12 mouse cellular contexts compared by ENCODE assay signal in genomic region chr6:86989576-86989975, GRCm38 (mm10). TPM values are rescaled to one million over a fixed set of nuclear protein-coding genes. Genes with fewer than 3 reads are reported as not detected.
DNase-seq lines count a peak whose midpoint lies in the region; ATAC-seq and TF ChIP-seq lines count a peak whose summit lies in the region.
"Had no signal": no experiment of that assay in that cellular context is flagged by ENCODE, and none has a peak within 500 bp of the region (broad histone marks: within the 10 kb centered on the region; RNA-seq: fewer than 3 reads in every experiment).

No protein-coding gene starts in this region.

- intact Hi-C loops in gastrocnemius, adult 2 months (cut with DNase I): no loop called here

- no peak for TF ChIP-seq CTCF in gastrocnemius, adult 2 months (IDR thresholded peaks at IDR 0.05)
- peak; percentile 49 for TF ChIP-seq CTCF in heart, postnatal 0 days (IDR thresholded peaks at IDR 0.05; ENCODE audit: low read depth)
- no peak for TF ChIP-seq CTCF in liver, postnatal 0 days (IDR thresholded peaks at IDR 0.05; ENCODE audit: low read depth)

- H3K27ac ChIP-seq in gastrocnemius, adult 2 months: no peak overlapping the region
- H3K27ac ChIP-seq in heart, postnatal 0 days (ENCODE audit: low read depth): peak overlapping the region; percentile 81
- H3K27ac ChIP-seq in liver, postnatal 0 days (ENCODE audit: low read depth): no peak overlapping the region
- H3K27ac ChIP-seq: liver, embryonic 15.5 days had no signal

- 44% methylated on average over 6 of the region's 6 CpGs for WGBS in heart, postnatal 0 days
- 79% methylated on average over 6 of the region's 6 CpGs for WGBS in liver, postnatal 0 days (ENCODE audit: insufficient replicate concordance)

- no peaks in the 10 kb centered on the region for H3K9me3 ChIP-seq in heart, postnatal 0 days (replicated peaks; ENCODE audit: control insufficient read depth, low read length)
- no peaks in the 10 kb centered on the region for H3K9me3 ChIP-seq in liver, postnatal 0 days (ENCODE audit: low read length)
- H3K9me3 ChIP-seq: liver, embryonic 15.5 days had no signal

- peak overlapping the region; percentile 45; the same call in 1 of the 2 replicates for H3K9ac ChIP-seq in heart, postnatal 0 days (replicated peaks; ENCODE audit: low read depth, low read length)
- H3K9ac ChIP-seq in liver, postnatal 0 days (replicated peaks): no peak overlapping the region
- H3K9ac ChIP-seq: liver, embryonic 15.5 days had no signal

- ATAC-seq in heart, postnatal 0 days (ENCODE audit: insufficient read depth, low read depth): peak; percentile 91
- ATAC-seq in liver, postnatal 0 days: no peak

- peak; percentile 32 for DNase-seq in gastrocnemius, adult 2 months
- no peak for DNase-seq in gastrocnemius, postnatal 25 days
- peak; percentile 71 for DNase-seq in ovary, postnatal 36 days (ENCODE audit: low spot score)
- DNase-seq in ovary, postnatal 14 days (ENCODE audit: low spot score): no peak
- peak; percentile 87 for DNase-seq in heart, postnatal 0 days (ENCODE audit: low spot score)
- no peak for DNase-seq in adipocyte (ENCODE audit: low spot score)
- no peak for DNase-seq in liver, postnatal 0 days
- DNase-seq in layer of hippocampus, postnatal 14 days (ENCODE audit: low spot score in 2 of 2): no peak
- DNase-seq: lung, postnatal 4 days; thymus, adult 2 months had no signal

- H3K4me2 ChIP-seq in heart, postnatal 0 days (ENCODE audit: low read depth, low read length): no peak overlapping the region
- no peak overlapping the region for H3K4me2 ChIP-seq in liver, postnatal 0 days (ENCODE audit: low read depth, low read length)
- H3K4me2 ChIP-seq: liver, embryonic 15.5 days had no signal

- H3K4me1 ChIP-seq in heart, postnatal 0 days (ENCODE audit: control insufficient read depth, insufficient read depth): peaks cover 32% of the 10 kb centered on the region
- no peaks in the 10 kb centered on the region for H3K4me1 ChIP-seq in liver, postnatal 0 days (ENCODE audit: insufficient read depth)
- H3K4me1 ChIP-seq: liver, embryonic 15.5 days had no signal

- H3K27me3 ChIP-seq in heart, postnatal 0 days (ENCODE audit: control insufficient read depth, insufficient read depth, low read length): no peaks in the 10 kb centered on the region
- no peaks in the 10 kb centered on the region for H3K27me3 ChIP-seq in liver, postnatal 0 days (ENCODE audit: insufficient read depth, low read length)
- H3K27me3 ChIP-seq: liver, embryonic 15.5 days had no signal

- peaks cover 16% of the 10 kb centered on the region; the same call in 1 of the 2 replicates for H3K36me3 ChIP-seq in heart, postnatal 0 days (replicated peaks; ENCODE audit: control insufficient read depth, insufficient read depth, low read length)
- no peaks in the 10 kb centered on the region for H3K36me3 ChIP-seq in liver, postnatal 0 days (replicated peaks; ENCODE audit: insufficient read depth, low read length)

- no peak overlapping the region for H3K4me3 ChIP-seq in gastrocnemius, adult 2 months
- H3K4me3 ChIP-seq in heart, postnatal 0 days (ENCODE audit: low read depth, low read length): no peak overlapping the region
- no peak overlapping the region for H3K4me3 ChIP-seq in liver, postnatal 0 days (ENCODE audit: low read depth, low read length)
- H3K4me3 ChIP-seq: erythroblast, embryonic 14.5 days; liver, embryonic 15.5 days had no signal

- no peak for TF ChIP-seq EP300 in heart, postnatal 0 days (IDR thresholded peaks at IDR 0.05; ENCODE audit: low read depth)
- no peak for TF ChIP-seq EP300 in liver, postnatal 0 days (IDR thresholded peaks at IDR 0.05; ENCODE audit: low read depth)

RNA-seq across cellular contexts. Expression of gene Nfu1, which starts 19.5 kb away (rescaled TPM):
- 10 to 100 TPM; 55.1 to 66.5 TPM for total RNA-seq in gastrocnemius, adult 2 months (2021)
- total RNA-seq in gastrocnemius, postnatal 25 days (2021): 10 to 100 TPM; 55.5 to 56.5 TPM
- total RNA-seq in heart, postnatal 0 days (2014; rRNA removed; ENCODE audit: low replicate concordance): 195 and 349 TPM in 2 replicates
- polyA plus RNA-seq in heart, postnatal 0 days (2015; fragmentation: Nextera tagmentation; extraction: Ambion mirVana): 147 and 157 TPM in 2 replicates
- polyA plus RNA-seq in liver, postnatal 0 days (2015; fragmentation: Nextera tagmentation; extraction: Ambion mirVana): 53.5 and 57.7 TPM in 2 replicates
- total RNA-seq in layer of hippocampus, postnatal 14 days (2021): 10 to 100 TPM; 55.3 to 60.7 TPM

RNA-seq across cellular contexts. Expression of gene Gfpt1, which starts 53.1 kb away (rescaled TPM):
- 10 to 100 TPM; 31.0 to 35.8 TPM for total RNA-seq in gastrocnemius, adult 2 months (2021)
- 10 to 100 TPM; 24.7 to 25.9 TPM for total RNA-seq in gastrocnemius, postnatal 25 days (2021)
- 10.0 and 23.3 TPM in 2 replicates for total RNA-seq in heart, postnatal 0 days (2014; rRNA removed; ENCODE audit: low replicate concordance)
- polyA plus RNA-seq in heart, postnatal 0 days (2015; fragmentation: Nextera tagmentation; extraction: Ambion mirVana): 5.4 and 6.7 TPM in 2 replicates
- polyA plus RNA-seq in liver, postnatal 0 days (2015; fragmentation: Nextera tagmentation; extraction: Ambion mirVana): 3.6 and 4.1 TPM in 2 replicates
- 10 to 100 TPM; 52.6 to 58.3 TPM for total RNA-seq in layer of hippocampus, postnatal 14 days (2021)

Comparison
In these comparisons a context has a peak if more than half of its experiments do, and no peak if none do; other contexts are left out.
1. DNase-seq: peak in gastrocnemius, adult 2 months (single experiment), ovary, postnatal 36 days (single experiment) and heart, postnatal 0 days (single experiment); none in gastrocnemius, postnatal 25 days (single experiment), ovary, postnatal 14 days (single experiment), adipocyte (single experiment), liver, postnatal 0 days (single experiment) and layer of hippocampus, postnatal 14 days (0 of 2).